Mouse (Mus musculus) heart, adult 2 months (tissue): Measurements from ENCODE around the gene Klhl23.
A peak's percentile ranks its signal among the peaks of the same experiment; 100 is the strongest.

ENCODE experiments used
- CTCF ChIP-seq: fragments of 200-600 bp; IDR thresholded peaks from 2 replicates; pipeline ENCODE4 v1.8.1; 2022; ENCODE audit warnings: antibody characterized with exemption, mild to moderate bottlenecking, moderate library complexity
- POLR2A ChIP-seq: fragments of 200-500 bp; IDR thresholded peaks from 2 replicates; pipeline ENCODE4 v1.6.1; 2011; ENCODE audit warnings: mild to moderate bottlenecking, low read depth, low read length, control low read depth; ENCODE audit not compliant: insufficient read depth

DNA sequence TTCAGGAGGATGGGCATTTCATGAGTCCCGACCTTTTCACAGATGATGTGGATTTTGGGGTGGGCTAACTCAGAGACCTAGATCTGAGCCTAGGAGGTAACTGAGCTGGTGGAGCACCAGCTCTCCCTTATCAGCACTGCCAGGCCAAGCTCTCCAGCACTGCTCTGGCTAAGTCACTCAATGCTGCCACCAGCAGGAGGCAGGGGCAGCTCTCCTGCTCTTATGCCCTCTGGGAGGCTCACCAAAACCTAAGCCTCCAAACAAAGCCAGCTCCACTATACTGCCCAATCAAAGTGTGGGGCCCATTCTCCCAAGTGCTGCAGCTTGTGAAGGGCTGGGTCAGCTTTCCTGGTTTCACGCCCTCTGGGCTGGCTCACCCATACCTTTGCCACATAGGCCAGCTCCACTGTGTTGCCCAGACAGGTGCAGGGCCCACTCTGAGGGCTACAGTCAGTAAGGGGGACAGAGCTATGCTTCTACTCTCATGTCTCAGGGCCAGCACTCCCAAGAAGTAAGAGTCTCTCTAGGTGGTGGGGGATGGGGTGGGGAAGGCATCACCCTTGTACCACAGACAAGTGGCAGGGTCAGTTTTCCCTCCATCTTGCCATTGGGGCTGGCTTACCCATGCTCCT, 29.8 kb downstream of the Klhl23 start:
- TF ChIP-seq CTCF (peak; percentile 33), POLR2A (no peak)
